Mouse (Mus musculus) liver, embryonic 14.5 days (tissue): Measurements from ENCODE around the gene Zbtb38. TPM values are rescaled to one million over a fixed set of nuclear protein-coding genes. Genes with fewer than 3 reads are reported as not detected.

Experiments used
- ATAC-seq: fragments of 200-750 bp; cut with Nextera tagmentation; 2 replicates; pipeline ENCODE4 v1.8.0; 2017; ENCODE audit warnings: moderate number of reproducible peaks, mild to moderate bottlenecking, moderate library complexity; ENCODE audit not compliant: insufficient read depth
- DNase-seq, 3 experiments: peaks; one replicate each; pipeline ENCODE4 v3.0.0-alpha.2; 2012 to 2013; ENCODE audit warnings: low read depth in 3 of 3, low spot score in 3 of 3
- H3K27ac ChIP-seq: fragments of 300-500 bp; sonication (generic); 2 replicates; pipeline ENCODE4 v1.5.1; 2014; ENCODE audit warnings: moderate library complexity, mild to moderate bottlenecking, control low read depth, inconsistent platforms
- H3K27me3 ChIP-seq: fragments of 300-500 bp; sonication (generic); 2 replicates; pipeline ENCODE4 v1.6.1; 2014; ENCODE audit warnings: mild to moderate bottlenecking, low read length, moderate library complexity; ENCODE audit not compliant: control insufficient read depth, insufficient read depth
- H3K36me3 ChIP-seq: fragments of 300-500 bp; sonication (generic); replicated peaks from 2 replicates; pipeline ENCODE4 v1.6.1; 2014; ENCODE audit warnings: low read depth; ENCODE audit not compliant: control insufficient read depth, insufficient read depth
- H3K4me1 ChIP-seq, 2 experiments: fragments of 200-500 bp in 1 of 2; fragments of 300-500 bp in 1 of 2; sonication (generic) in 1 of 2; replicated peaks; 2 replicates each; pipeline ENCODE4 v1.6.1; 2012 to 2014; ENCODE audit warnings: antibody characterized with exemption in 1 of 2, inconsistent platforms in 1 of 2, low read length in 1 of 2; ENCODE audit not compliant: control insufficient read depth in 2 of 2, insufficient read depth in 2 of 2
- H3K4me2 ChIP-seq: fragments of 300-500 bp; sonication (generic); 2 replicates; pipeline ENCODE4 v1.6.1; 2014; ENCODE audit warnings: low read depth, mild to moderate bottlenecking, control low read depth, moderate library complexity
- H3K4me3 ChIP-seq, 2 experiments: fragments of 200-500 bp in 1 of 2; fragments of 300-500 bp in 1 of 2; sonication (generic) in 1 of 2; 2 replicates each; pipeline ENCODE4 v1.5.1; 2012 to 2014; ENCODE audit warnings: low read depth in 2 of 2, low read length in 2 of 2, mild to moderate bottlenecking in 2 of 2, control low read depth in 1 of 2, inconsistent platforms in 1 of 2, moderate library complexity in 1 of 2; ENCODE audit not compliant: insufficient read depth in 1 of 2
- H3K9ac ChIP-seq: fragments of 300-500 bp; sonication (generic); replicated peaks from 2 replicates; pipeline ENCODE4 v1.6.1; 2014; ENCODE audit warnings: mild to moderate bottlenecking, control low read depth, moderate library complexity
- H3K9me3 ChIP-seq: fragments of 300-500 bp; sonication (generic); 2 replicates; pipeline ENCODE4 v1.6.1; 2016; ENCODE audit warnings: low read length, mixed read lengths; ENCODE audit not compliant: control insufficient read depth
- CTCF ChIP-seq: IDR thresholded peaks from 2 replicates; pipeline ENCODE4 v1.5.1; 2016; ENCODE audit warnings: antibody characterized with exemption, low read depth, control low read depth
- EP300 ChIP-seq: IDR thresholded peaks from 2 replicates; pipeline ENCODE4 v1.6.1; 2016; ENCODE audit warnings: antibody characterized with exemption, low read depth
- WGBS: fragments of 180-500 bp; shearing (Covaris S2); extraction: QIAGEN DNeasy Blood & Tissue Kit; methylation state at CpG from one replicate; pipeline ENCODE4 v1.1.7; 2014; ENCODE audit not compliant: insufficient replicate concordance; 5-methylcytosine and 5-hydroxymethylcytosine counted together
- polyA plus RNA-seq, 2 experiments: library from polyadenylated mRNA; depleted of rRNA in 1 of 2; stranded (reverse) in 1 of 2; unstranded in 1 of 2; fragments of >200 nt; fragmentation: Nextera tagmentation in 1 of 2; extraction: Ambion mirVana in 1 of 2; gene quantifications; 2 replicates each; pipeline versions ENCODE4 v1.2.1 to v1.2.3; 2012 to 2014

Gene Zbtb38
- polyA plus RNA-seq, 2 experiments, result 0.65 to 4.5 TPM

GRCm38 (mm10) chr9:96792543-96792942 lies 39.9 kb upstream of the Zbtb38 start:
- TF ChIP-seq CTCF (no peak), EP300 (no peak)
- Histone ChIP-seq H3K36me3 (no peaks in the 10 kb centered on the region), H3K27me3 (no peaks in the 10 kb centered on the region), H3K9ac (no peak overlapping the region), H3K9me3 (no peaks in the 10 kb centered on the region), H3K27ac (no peak overlapping the region), H3K4me3 (no peak overlapping the region), H3K4me1 (peaks cover 0 to 7% of the 10 kb centered on the region in 2 experiments; a peak in 2 of 4 replicates), H3K4me2 (no peak overlapping the region)
- ATAC-seq, result no peak
- 58% methylated on average over 2 of the region's 2 CpGs for WGBS
- DNase-seq, result no peak

- Histone ChIP-seq H3K4me2 (no peak overlapping the region), H3K27ac (no peak overlapping the region), H3K4me1 (peaks cover 0 to 14% of the 10 kb centered on the region in 2 experiments; a peak in 2 of 4 replicates), H3K4me3 (no peak overlapping the region), H3K9ac (no peak overlapping the region), H3K9me3 (no peaks in the 10 kb centered on the region), H3K36me3 (no peaks in the 10 kb centered on the region), H3K27me3 (no peaks in the 10 kb centered on the region)
- 32% methylated on average over 4 of the region's 4 CpGs for WGBS
- no peak for DNase-seq
- TF ChIP-seq EP300 (no peak), CTCF (peak; percentile 49)
- no peak for ATAC-seq
Measured at GRCm38 (mm10) chr9:96790389-96791007, 37.9 kb upstream of the Zbtb38 start.

GRCm38 (mm10) chr9:96789906-96790305 lies 37.3 kb upstream of the Zbtb38 start:
- DNase-seq, result no peak
- TF ChIP-seq EP300 (no peak), CTCF (no peak)
- WGBS, result 61% methylated on average over 3 of the region's 3 CpGs
- H3K9me3 ChIP-seq, result no peaks in the 10 kb centered on the region
- no peak overlapping the region for H3K4me3 ChIP-seq
- peaks cover 0 to 11% of the 10 kb centered on the region in 2 experiments; a peak in 2 of 4 replicates for H3K4me1 ChIP-seq
- no peaks in the 10 kb centered on the region for H3K36me3 ChIP-seq
- no peak overlapping the region for H3K27ac ChIP-seq
- ATAC-seq, result no peak
- H3K9ac ChIP-seq, result no peak overlapping the region
- H3K4me2 ChIP-seq, result no peak overlapping the region
- H3K27me3 ChIP-seq, result no peaks in the 10 kb centered on the region

GRCm38 (mm10) chr9:96787797-96788196 lies 35.2 kb upstream of the Zbtb38 start:
- H3K4me1 ChIP-seq, result peaks cover 0 to 11% of the 10 kb centered on the region in 2 experiments; a peak in 2 of 4 replicates
- no peak for ATAC-seq

GRCm38 (mm10) chr9:96785871-96786342 lies 33.3 kb upstream of the Zbtb38 start:
- H3K36me3 ChIP-seq, result no peaks in the 10 kb centered on the region
- ATAC-seq (no peak), DNase-seq (no peak)
- H3K4me2 ChIP-seq, result no peak overlapping the region
- no peak overlapping the region for H3K27ac ChIP-seq
- 37% methylated on average over 9 of the region's 9 CpGs for WGBS
- no peaks in the 10 kb centered on the region for H3K9me3 ChIP-seq
- H3K9ac ChIP-seq, result no peak overlapping the region
- H3K27me3 ChIP-seq, result no peaks in the 10 kb centered on the region
- TF ChIP-seq EP300, result no peak
- no peak for TF ChIP-seq CTCF
- H3K4me3 ChIP-seq, result no peak overlapping the region
- peaks cover 0 to 11% of the 10 kb centered on the region in 2 experiments; a peak in 2 of 4 replicates for H3K4me1 ChIP-seq

More at GRCm38 (mm10) chr9:96787797-96788196, 35.2 kb upstream of the Zbtb38 start:
- 27% methylated on average over 10 of the region's 10 CpGs for WGBS
- no peak for DNase-seq
- Histone ChIP-seq H3K9ac (no peak overlapping the region), H3K36me3 (no peaks in the 10 kb centered on the region), H3K4me3 (no peak overlapping the region), H3K27me3 (no peaks in the 10 kb centered on the region), H3K9me3 (no peaks in the 10 kb centered on the region), H3K4me2 (no peak overlapping the region), H3K27ac (no peak overlapping the region)
- no peak for TF ChIP-seq CTCF
- no peak for TF ChIP-seq EP300
